Mouse (Mus musculus) forebrain, embryonic 13.5 days (tissue): Measurements from ENCODE around the gene Ube2r2. TPM values are rescaled to one million over a fixed set of nuclear protein-coding genes. Genes with fewer than 3 reads are reported as not detected.

Source experiments
- ATAC-seq: fragments of 200-750 bp; cut with Nextera tagmentation; 2 replicates; pipeline ENCODE4 v1.8.0; 2017
- H3K27ac ChIP-seq: fragments of 300-500 bp; sonication (generic); 2 replicates; pipeline ENCODE4 v1.5.1; 2015; ENCODE audit warnings: inconsistent platforms, mild to moderate bottlenecking, moderate library complexity
- H3K27me3 ChIP-seq: fragments of 300-500 bp; sonication (generic); 2 replicates; pipeline ENCODE4 v1.6.1; 2015; ENCODE audit warnings: mild to moderate bottlenecking, inconsistent platforms
- H3K36me3 ChIP-seq: fragments of 300-500 bp; sonication (generic); 2 replicates; pipeline ENCODE4 v1.6.1; 2015; ENCODE audit warnings: mild to moderate bottlenecking, inconsistent platforms; ENCODE audit not compliant: poor library complexity, severe bottlenecking
- H3K4me1 ChIP-seq: fragments of 300-500 bp; sonication (generic); 2 replicates; pipeline ENCODE4 v1.6.1; 2015; ENCODE audit warnings: inconsistent platforms
- H3K4me2 ChIP-seq: fragments of 300-500 bp; sonication (generic); 2 replicates; pipeline ENCODE4 v1.6.1; 2015; ENCODE audit warnings: inconsistent platforms, mild to moderate bottlenecking, moderate library complexity
- H3K4me3 ChIP-seq: fragments of 300-500 bp; sonication (generic); 2 replicates; pipeline ENCODE4 v1.5.1; 2015; ENCODE audit warnings: mild to moderate bottlenecking, inconsistent platforms
- H3K9ac ChIP-seq: fragments of 300-500 bp; sonication (generic); 2 replicates; pipeline ENCODE4 v1.6.1; 2015; ENCODE audit warnings: mild to moderate bottlenecking, inconsistent platforms
- H3K9me3 ChIP-seq: fragments of 300-500 bp; sonication (generic); replicated peaks from 2 replicates; pipeline ENCODE4 v1.6.1; 2016; ENCODE audit warnings: inconsistent platforms
- WGBS: fragments of 180-500 bp; shearing (Covaris S2); methylation state at CpG from one replicate; pipeline ENCODE4 v1.1.7; 2015; 5-methylcytosine and 5-hydroxymethylcytosine counted together
- polyA plus RNA-seq: library from polyadenylated mRNA; unstranded; fragments of >200 nt; fragmentation: Nextera tagmentation; extraction: Ambion mirVana; gene quantifications from 2 replicates; pipeline ENCODE4 v1.2.1, GENCODE M21; 2015

The Ube2r2 gene
- polyA plus RNA-seq, 1 experiment from 2014 or later, result 73.2 TPM

DNA sequence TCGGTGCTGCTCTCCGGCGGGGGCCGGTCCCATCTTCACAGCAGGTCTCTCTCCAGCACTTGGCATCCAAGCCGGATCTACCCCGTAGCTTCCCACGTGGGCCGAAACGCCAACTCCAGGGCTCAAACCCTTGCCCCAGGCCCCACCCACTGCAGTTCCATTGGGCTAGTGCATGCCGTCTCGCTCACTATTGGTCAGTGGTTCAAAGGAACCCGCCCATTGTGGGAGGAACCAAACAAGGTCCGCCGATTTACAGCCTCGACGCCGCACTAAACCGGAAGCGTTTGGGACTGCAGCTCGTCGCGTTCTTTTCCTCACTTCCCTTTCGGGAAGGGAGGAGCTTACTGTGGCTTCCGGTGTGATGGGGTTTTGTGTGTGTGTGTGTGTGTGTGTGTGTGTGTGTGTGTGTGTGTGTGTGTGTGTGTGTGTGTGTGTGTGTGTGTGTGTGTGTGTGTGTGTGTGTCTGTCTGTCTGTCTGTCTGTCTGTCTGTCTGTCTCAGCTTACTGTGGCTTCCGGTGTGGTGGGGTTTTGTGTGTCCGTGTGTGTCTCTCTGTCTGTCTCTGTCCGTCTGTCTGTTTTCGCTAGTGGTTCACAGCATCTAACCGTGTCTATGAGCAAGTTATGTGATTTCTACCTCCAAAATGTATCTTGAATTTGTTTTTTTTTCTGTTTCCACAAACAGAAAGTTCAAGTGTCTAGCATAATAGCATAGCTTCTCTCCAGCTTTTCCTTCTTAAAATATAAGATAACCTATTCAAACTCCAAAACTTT lies 11.2 kb upstream of the Ube2r2 start, which contains the start of gene Nol6:
Gene Nol6, minus strand, starts transcription at position 276 of the 772 bp plus-strand sequence.
- Histone ChIP-seq H3K36me3 (peaks cover 32% of the 10 kb centered on the region), H3K4me2 (peak within 1 kb of the TSS; percentile 88), H3K9me3 (no peaks in the 10 kb centered on the region), H3K27ac (no peak within 1 kb of the TSS), H3K4me3 (peak within 1 kb of the TSS; percentile 65), H3K4me1 (peaks cover 10% of the 10 kb centered on the region), H3K27me3 (no peaks in the 10 kb centered on the region; the same call in 1 of the 2 replicates), H3K9ac (peak within 1 kb of the TSS; percentile 66)
- peak; percentile 100 for ATAC-seq
- WGBS, result 4% methylated on average over 29 of the region's 29 CpGs

GRCm38 (mm10) chr4:41129406-41129805 lies 6.1 kb upstream of the Ube2r2 start:
- Histone ChIP-seq H3K9me3 (no peaks in the 10 kb centered on the region), H3K4me2 (no peak overlapping the region), H3K4me3 (no peak overlapping the region), H3K27me3 (no peaks in the 10 kb centered on the region; the same call in 1 of the 2 replicates), H3K27ac (no peak overlapping the region), H3K4me1 (peaks cover 2% of the 10 kb centered on the region; the same call in 1 of the 2 replicates), H3K36me3 (no peaks in the 10 kb centered on the region), H3K9ac (no peak overlapping the region)
- 6% methylated on average over 2 of the region's 2 CpGs for WGBS
- peak; percentile 65 for ATAC-seq

DNA sequence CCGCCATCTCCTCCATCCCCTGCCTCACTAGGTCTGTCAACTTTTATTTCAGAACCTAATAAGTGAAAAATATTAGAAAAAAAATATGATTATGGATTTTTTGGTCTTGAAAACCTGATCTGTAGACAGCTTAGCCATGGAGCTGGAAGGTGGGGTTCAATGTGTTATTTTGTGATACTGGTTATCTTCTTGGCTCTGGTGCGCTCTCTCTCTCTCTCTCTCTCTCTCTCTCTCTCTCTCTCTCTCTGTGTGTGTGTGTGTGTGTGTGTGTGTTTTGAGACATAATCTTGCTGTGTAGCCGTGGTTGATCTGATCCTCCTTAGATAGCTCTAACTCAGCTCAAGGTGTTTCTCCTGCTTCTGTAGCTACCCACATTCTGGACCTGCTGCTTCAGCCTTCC lies 5.7 kb upstream of the Ube2r2 start:
- WGBS, result 90% methylated on average over 3 of the region's 3 CpGs
- Histone ChIP-seq H3K4me2 (no peak overlapping the region), H3K36me3 (no peaks in the 10 kb centered on the region), H3K9me3 (no peaks in the 10 kb centered on the region), H3K27me3 (no peaks in the 10 kb centered on the region; the same call in 1 of the 2 replicates), H3K27ac (no peak overlapping the region), H3K4me1 (peaks cover 6% of the 10 kb centered on the region; the same call in 1 of the 2 replicates), H3K4me3 (no peak overlapping the region), H3K9ac (no peak overlapping the region)
- no peak for ATAC-seq

- H3K27ac ChIP-seq, result no peak overlapping the region
- WGBS, result 63% methylated on average over 6 of the region's 6 CpGs
These were observed 3.1 kb upstream of the Ube2r2 start for GRCm38 (mm10) chr4:41132471-41132870.

DNA sequence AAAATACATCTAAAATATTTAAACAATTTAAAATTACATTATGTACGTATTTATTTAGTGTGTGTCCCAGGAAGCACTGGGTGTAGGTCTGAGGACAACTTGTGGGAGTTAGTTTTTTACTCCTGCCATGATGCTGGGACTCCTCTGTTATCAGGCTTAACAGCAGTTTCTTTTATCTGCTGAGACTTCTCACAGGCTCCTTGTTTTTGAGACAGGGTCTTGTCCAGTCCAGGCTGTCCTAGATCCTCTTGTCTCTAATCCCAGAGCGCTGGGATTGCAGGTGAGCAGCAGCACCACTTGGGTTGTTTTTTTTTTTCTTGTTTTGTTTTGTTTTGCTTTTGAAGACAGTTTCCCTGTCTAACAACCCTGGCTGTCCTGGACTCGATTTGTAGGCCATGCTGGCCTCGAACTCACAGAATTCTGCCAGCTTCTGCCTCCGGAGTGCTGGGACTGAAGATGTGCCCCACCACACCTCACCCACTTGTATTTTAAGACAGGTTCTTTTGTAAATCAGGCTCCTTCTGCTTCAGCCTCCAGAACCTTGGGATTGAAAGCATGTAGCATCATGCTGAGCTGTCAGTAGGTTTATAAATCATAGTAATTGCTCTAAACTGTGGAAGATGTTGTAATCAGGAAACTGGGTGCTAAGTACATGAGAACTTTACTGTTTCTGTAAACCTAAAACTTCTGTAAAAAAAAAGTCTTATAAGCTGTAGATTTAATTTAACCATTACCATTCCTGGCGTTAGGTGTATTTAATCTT lies 1.8 kb upstream of the Ube2r2 start:
- Histone ChIP-seq H3K9ac (no peak overlapping the region), H3K36me3 (peaks cover 6% of the 10 kb centered on the region), H3K4me3 (no peak overlapping the region), H3K27ac (no peak overlapping the region), H3K4me2 (no peak overlapping the region), H3K4me1 (peaks cover 20% of the 10 kb centered on the region), H3K9me3 (no peaks in the 10 kb centered on the region), H3K27me3 (no peaks in the 10 kb centered on the region)
- ATAC-seq, result no peak
- 81% methylated on average over 6 of the region's 6 CpGs for WGBS

More at GRCm38 (mm10) chr4:41132471-41132870, 3.1 kb upstream of the Ube2r2 start:
- Histone ChIP-seq H3K27me3 (no peaks in the 10 kb centered on the region), H3K4me2 (no peak overlapping the region), H3K9ac (no peak overlapping the region), H3K4me3 (no peak overlapping the region), H3K9me3 (no peaks in the 10 kb centered on the region), H3K36me3 (no peaks in the 10 kb centered on the region), H3K4me1 (peaks cover 10% of the 10 kb centered on the region)
- ATAC-seq, result no peak

DNA sequence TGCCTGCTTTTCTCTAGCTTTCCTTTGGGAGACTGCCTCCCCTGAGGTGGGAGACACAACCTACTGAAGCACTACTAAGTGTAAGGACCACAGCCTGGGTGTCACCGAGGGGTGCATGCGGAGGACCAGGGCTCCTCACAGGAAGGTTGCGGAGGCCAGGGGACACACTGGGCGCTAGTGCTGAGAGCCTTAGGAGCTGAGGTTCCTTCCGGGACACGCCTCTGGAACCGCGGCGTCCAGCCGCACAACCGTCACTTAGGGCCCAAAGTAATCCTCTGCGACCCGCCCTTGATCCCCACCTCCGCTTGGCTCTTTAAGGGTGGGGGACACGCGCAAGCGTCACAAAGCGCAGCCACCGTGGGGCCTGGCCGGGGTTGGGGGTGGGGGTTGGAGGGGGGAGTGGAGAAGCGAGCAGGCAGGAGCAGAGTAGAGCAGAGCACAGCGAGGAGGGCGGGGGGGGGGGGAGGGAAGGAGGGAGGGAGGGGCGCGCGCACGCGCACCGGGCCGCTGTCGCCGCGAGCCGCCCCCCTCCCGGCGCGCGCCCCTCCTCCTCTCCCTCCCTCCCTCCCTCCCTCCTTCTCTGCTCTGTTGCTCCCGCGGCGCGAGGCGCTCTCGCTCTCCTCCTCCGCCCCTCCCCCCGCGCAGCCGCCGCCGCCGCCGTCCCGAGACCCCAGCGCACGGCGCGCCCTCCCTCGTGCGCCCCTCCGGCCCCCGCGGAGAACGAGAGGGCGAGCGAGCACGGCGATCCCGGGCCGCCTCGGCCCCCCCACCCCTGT lies 420 bp upstream of the Ube2r2 start:
- Histone ChIP-seq H3K36me3 (peaks cover 10% of the 10 kb centered on the region), H3K9me3 (no peaks in the 10 kb centered on the region), H3K4me2 (peak overlapping the region; percentile 76), H3K27ac (peak overlapping the region; percentile 99), H3K4me3 (peak overlapping the region; percentile 97), H3K9ac (peak overlapping the region; percentile 99), H3K4me1 (peaks cover 21% of the 10 kb centered on the region), H3K27me3 (no peaks in the 10 kb centered on the region)
- ATAC-seq, result peak; percentile 97
- WGBS, result 2% methylated on average over 27 of the region's 70 CpGs

GRCm38 (mm10) chr4:41136454-41136805 lies 887 bp downstream of the Ube2r2 start:
- Histone ChIP-seq H3K4me1 (peaks cover 21% of the 10 kb centered on the region), H3K27me3 (no peaks in the 10 kb centered on the region)
- WGBS, result 2% methylated on average over 4 of the region's 4 CpGs

GRCm38 (mm10) chr4:41136811-41137210 lies 1.3 kb downstream of the Ube2r2 start:
- peak overlapping the region; percentile 99 for H3K27ac ChIP-seq
- under 1% methylated on average over 8 of the region's 8 CpGs for WGBS
- H3K4me2 ChIP-seq, result peak overlapping the region; percentile 76
- H3K4me1 ChIP-seq, result peaks cover 21% of the 10 kb centered on the region
- ATAC-seq, result no peak
- H3K9me3 ChIP-seq, result no peaks in the 10 kb centered on the region
- peak overlapping the region; percentile 97 for H3K4me3 ChIP-seq
- peak overlapping the region; percentile 99 for H3K9ac ChIP-seq
- H3K36me3 ChIP-seq, result peaks cover 24% of the 10 kb centered on the region
- H3K27me3 ChIP-seq, result no peaks in the 10 kb centered on the region

More at GRCm38 (mm10) chr4:41136454-41136805, 887 bp downstream of the Ube2r2 start:
- Histone ChIP-seq H3K4me3 (peak overlapping the region; percentile 97), H3K9ac (peak overlapping the region; percentile 99), H3K36me3 (peaks cover 21% of the 10 kb centered on the region), H3K9me3 (no peaks in the 10 kb centered on the region), H3K4me2 (peak overlapping the region; percentile 76), H3K27ac (peak overlapping the region; percentile 99)
- ATAC-seq, result peak; percentile 14

DNA sequence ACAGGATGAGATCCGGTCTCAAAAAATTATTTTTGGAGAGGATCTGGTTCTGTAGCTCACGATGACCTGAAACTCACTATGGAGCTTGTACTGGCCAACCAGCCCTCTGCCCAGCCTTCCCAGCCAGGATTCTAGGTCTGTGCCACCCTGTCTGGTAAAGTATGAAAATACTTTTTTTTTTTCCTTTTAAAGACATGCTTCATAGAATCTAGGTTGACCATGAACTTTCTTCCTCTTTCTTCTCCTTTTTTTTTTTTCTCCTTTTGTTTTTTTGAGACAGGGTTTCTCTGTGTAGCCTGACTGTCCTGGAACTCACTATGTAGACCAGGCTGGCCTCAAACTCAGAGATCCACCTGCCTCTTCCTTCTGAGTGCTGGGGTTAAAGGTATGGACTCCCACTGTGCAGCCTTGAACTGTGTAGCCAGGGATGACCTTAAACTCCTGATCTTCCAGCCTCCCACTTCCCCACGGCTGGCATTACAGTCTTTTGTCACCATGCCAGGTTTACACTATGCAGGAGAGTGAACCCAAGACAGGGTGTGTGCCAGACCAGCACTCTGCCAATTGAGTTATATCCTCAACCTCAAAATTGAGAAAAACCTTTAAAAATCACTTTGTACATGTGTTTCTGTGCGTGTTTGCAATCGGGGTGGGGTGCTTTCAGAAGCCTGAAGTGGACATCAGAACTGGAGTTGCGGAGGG lies 4.8 kb downstream of the Ube2r2 start:
- WGBS, result 93% methylated on average over 6 of the region's 6 CpGs
- no peak for ATAC-seq
- H3K9ac ChIP-seq, result no peak overlapping the region

DNA sequence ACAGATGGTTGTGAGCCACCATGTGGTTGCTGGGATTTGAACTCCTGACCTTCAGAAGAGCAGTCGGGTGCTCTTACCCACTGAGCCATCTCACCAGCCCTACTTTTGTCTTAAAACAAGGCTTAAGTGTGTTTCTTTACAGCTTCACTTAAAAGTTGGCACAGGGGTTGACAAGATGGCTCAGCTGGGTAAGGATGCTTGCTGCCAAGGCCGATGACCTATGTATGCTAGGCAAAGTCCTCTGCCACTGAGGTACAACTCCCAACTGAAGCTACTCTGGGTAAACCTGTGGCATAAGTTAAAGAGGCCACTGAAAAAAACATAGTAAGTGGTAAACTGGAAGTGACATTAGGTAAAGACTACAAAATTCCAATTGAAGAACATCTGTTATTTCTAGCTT lies 7.1 kb downstream of the Ube2r2 start:
- Histone ChIP-seq H3K27ac (no peak overlapping the region), H3K9me3 (no peaks in the 10 kb centered on the region), H3K4me2 (no peak overlapping the region), H3K36me3 (peaks cover 32% of the 10 kb centered on the region), H3K4me3 (no peak overlapping the region), H3K9ac (no peak overlapping the region), H3K4me1 (peaks cover 10% of the 10 kb centered on the region), H3K27me3 (no peaks in the 10 kb centered on the region)
- WGBS, result 92% methylated on average over 2 of the region's 2 CpGs
- ATAC-seq, result no peak

More for the DNA sequence above, 4.8 kb downstream of the Ube2r2 start:
- H3K9me3 ChIP-seq, result no peaks in the 10 kb centered on the region
- H3K27ac ChIP-seq, result no peak overlapping the region
- peaks cover 13% of the 10 kb centered on the region for H3K4me1 ChIP-seq
- H3K4me2 ChIP-seq, result no peak overlapping the region
- H3K36me3 ChIP-seq, result peaks cover 28% of the 10 kb centered on the region
- H3K4me3 ChIP-seq, result no peak overlapping the region
- H3K27me3 ChIP-seq, result no peaks in the 10 kb centered on the region

- Histone ChIP-seq H3K9me3 (no peaks in the 10 kb centered on the region), H3K4me3 (no peak overlapping the region), H3K36me3 (0 out of 2 replicates have a peak, but pooled peaks cover 4% of the 10 kb centered on the region), H3K27ac (no peak overlapping the region), H3K4me1 (no peaks in the 10 kb centered on the region; the same call in 1 of the 2 replicates), H3K27me3 (no peaks in the 10 kb centered on the region), H3K9ac (no peak overlapping the region), H3K4me2 (no peak overlapping the region)
- WGBS, result 83% methylated on average over 3 of the region's 3 CpGs
- no peak for ATAC-seq
These were observed 14.3 kb downstream of the Ube2r2 start for GRCm38 (mm10) chr4:41149891-41150290.
